Comparison of ENCODE assay signal across 17 mouse cellular contexts in genomic region chr5:52288319-52288718, GRCm38 (mm10).
"Had no signal": no experiment of that assay in that cellular context is flagged by ENCODE, and none has a peak within 500 bp of the region (broad histone marks: within the 10 kb centered on the region; RNA-seq: fewer than 3 reads in every experiment).

No protein-coding gene starts in this region.

- H3K36me3 ChIP-seq: lung, embryonic 15.5 days; midbrain, embryonic 13.5 days; midbrain, embryonic 15.5 days; neural tube, embryonic 12.5 days; stomach, embryonic 15.5 days had no signal

- H3K4me2 ChIP-seq: lung, embryonic 15.5 days; midbrain, embryonic 11.5 days; midbrain, embryonic 13.5 days; midbrain, embryonic 15.5 days; neural tube, embryonic 12.5 days; stomach, embryonic 15.5 days had no signal

- DNase-seq: liver, postnatal 0 days; lung, adult 2 months; lung, postnatal 14 days; lung, postnatal 36 days; thymus, adult 2 months; thymus, postnatal 25 days; thymus, postnatal 4 days had no signal

- H3K27ac ChIP-seq: lung, embryonic 15.5 days; macrophage; midbrain, embryonic 13.5 days; midbrain, embryonic 15.5 days; neural tube, embryonic 12.5 days; stomach, embryonic 15.5 days; stomach, postnatal 0 days had no signal

- H3K9me3 ChIP-seq: lung, embryonic 15.5 days; midbrain, embryonic 13.5 days; midbrain, embryonic 15.5 days; neural tube, embryonic 12.5 days; stomach, embryonic 15.5 days had no signal

- H3K9ac ChIP-seq: liver, postnatal 0 days; lung, embryonic 15.5 days; midbrain, embryonic 13.5 days; midbrain, embryonic 15.5 days; neural tube, embryonic 12.5 days; stomach, embryonic 15.5 days had no signal

- H3K4me3 ChIP-seq: lung, embryonic 15.5 days; megakaryocyte, embryonic 14.5 days; midbrain, embryonic 13.5 days; midbrain, embryonic 15.5 days; neural tube, embryonic 12.5 days; stomach, embryonic 15.5 days had no signal

- H3K27me3 ChIP-seq: lung, embryonic 15.5 days; megakaryocyte, embryonic 14.5 days; midbrain, embryonic 13.5 days; midbrain, embryonic 15.5 days; neural tube, embryonic 12.5 days; stomach, embryonic 15.5 days had no signal

- ATAC-seq: liver, postnatal 0 days; lung, postnatal 0 days; midbrain, embryonic 13.5 days; midbrain, embryonic 15.5 days had no signal

- H3K4me1 ChIP-seq: lung, embryonic 15.5 days; megakaryocyte, embryonic 14.5 days; midbrain, embryonic 13.5 days; midbrain, embryonic 15.5 days; neural tube, embryonic 12.5 days; stomach, embryonic 15.5 days had no signal
